Mouse (Mus musculus) heart, postnatal 0 days (tissue): Measurements from ENCODE around the gene Wrap73.

Experiments
- CTCF ChIP-seq: IDR thresholded peaks from 2 replicates; pipeline ENCODE4 v1.5.1; 2016; ENCODE audit warnings: antibody characterized with exemption, control low read depth, low read depth
- EP300 ChIP-seq: IDR thresholded peaks from 2 replicates; pipeline ENCODE4 v1.6.1; 2016; ENCODE audit warnings: antibody characterized with exemption, low read depth

GRCm38 (mm10) chr4:154127273-154127672 lies 14.9 kb upstream of the Wrap73 start:
- TF ChIP-seq CTCF (no peak), EP300 (no peak)
